Mouse (Mus musculus) hindbrain, embryonic 13.5 days (tissue): ENCODE data around the gene Pck2. TPM values are rescaled to one million over a fixed set of nuclear protein-coding genes. Genes with fewer than 3 reads are reported as not detected.
A peak's percentile ranks its signal among the peaks of the same experiment; 100 is the strongest.

Experiments used
- ATAC-seq: fragments of 200-750 bp; cut with Nextera tagmentation; 2 replicates; pipeline ENCODE4 v1.8.0; 2017; ENCODE audit warnings: moderate TSS enrichment; ENCODE audit not compliant: low FRiP score
- H3K27ac ChIP-seq: fragments of 300-500 bp; sonication (generic); 2 replicates; pipeline ENCODE4 v1.5.1; 2015; ENCODE audit warnings: inconsistent platforms, mild to moderate bottlenecking, moderate library complexity
- H3K27me3 ChIP-seq: fragments of 300-500 bp; sonication (generic); 2 replicates; pipeline ENCODE4 v1.6.1; 2015; ENCODE audit warnings: mild to moderate bottlenecking, inconsistent platforms
- H3K36me3 ChIP-seq: fragments of 300-500 bp; sonication (generic); 2 replicates; pipeline ENCODE4 v1.6.1; 2015; ENCODE audit warnings: mild to moderate bottlenecking, inconsistent platforms
- H3K4me1 ChIP-seq: fragments of 300-500 bp; sonication (generic); replicated peaks from 2 replicates; pipeline ENCODE4 v1.6.1; 2015; ENCODE audit warnings: inconsistent platforms
- H3K4me2 ChIP-seq: fragments of 300-500 bp; sonication (generic); 2 replicates; pipeline ENCODE4 v1.6.1; 2015; ENCODE audit warnings: inconsistent platforms, mild to moderate bottlenecking, moderate library complexity
- H3K4me3 ChIP-seq: fragments of 300-500 bp; sonication (generic); 2 replicates; pipeline ENCODE4 v1.5.1; 2015; ENCODE audit warnings: mild to moderate bottlenecking, inconsistent platforms
- H3K9ac ChIP-seq: fragments of 300-500 bp; sonication (generic); 2 replicates; pipeline ENCODE4 v1.6.1; 2015; ENCODE audit warnings: mild to moderate bottlenecking, inconsistent platforms
- H3K9me3 ChIP-seq: fragments of 300-500 bp; sonication (generic); 2 replicates; pipeline ENCODE4 v1.6.1; 2016; ENCODE audit warnings: inconsistent platforms
- WGBS: fragments of 180-500 bp; shearing (Covaris S2); methylation state at CpG from one replicate; pipeline ENCODE4 v1.1.7; 2015; 5-methylcytosine and 5-hydroxymethylcytosine counted together
- polyA plus RNA-seq: library from polyadenylated mRNA; unstranded; fragments of >200 nt; fragmentation: Nextera tagmentation; extraction: Ambion mirVana; gene quantifications from 2 replicates; pipeline ENCODE4 v1.2.1, GENCODE M21; 2015

Pck2 gene
- polyA plus RNA-seq, 1 experiment from 2014 or later = 20.7 TPM

- Histone ChIP-seq H3K4me1 (peaks cover 19% of the 10 kb centered on the region), H3K4me2 (peak overlapping the region; percentile 82), H3K27me3 (no peaks in the 10 kb centered on the region), H3K9me3 (no peaks in the 10 kb centered on the region), H3K36me3 (peaks cover 39% of the 10 kb centered on the region), H3K9ac (peak overlapping the region; percentile 36; the same call in 1 of the 2 replicates), H3K27ac (no peak overlapping the region), H3K4me3 (peak overlapping the region; percentile 64; the same call in 1 of the 2 replicates)
- ATAC-seq = no peak
- 89% methylated on average over 10 of the region's 10 CpGs for WGBS
Observed at GRCm38 (mm10) chr14:55561860-55562259, 21.8 kb downstream of the Pck2 start.

GRCm38 (mm10) chr14:55563249-55563648, 23.2 kb downstream of the Pck2 start:
- Histone ChIP-seq H3K36me3 (peaks cover 53% of the 10 kb centered on the region), H3K27me3 (no peaks in the 10 kb centered on the region), H3K27ac (no peak overlapping the region), H3K4me1 (peaks cover 19% of the 10 kb centered on the region), H3K9me3 (no peaks in the 10 kb centered on the region), H3K4me2 (no peak overlapping the region), H3K4me3 (no peak overlapping the region), H3K9ac (0 out of 2 replicates have a peak overlapping the region, but pooled peaks have one; percentile 39)
- WGBS = 90% methylated on average over 11 of the region's 11 CpGs
- no peak for ATAC-seq

GRCm38 (mm10) chr14:55565748-55566147, 25.7 kb downstream of the Pck2 start:
- no peak for ATAC-seq
- Histone ChIP-seq H3K4me1 (peaks cover 15% of the 10 kb centered on the region), H3K9ac (no peak overlapping the region), H3K9me3 (no peaks in the 10 kb centered on the region), H3K4me3 (no peak overlapping the region), H3K27ac (no peak overlapping the region), H3K36me3 (peaks cover 78% of the 10 kb centered on the region), H3K4me2 (no peak overlapping the region), H3K27me3 (no peaks in the 10 kb centered on the region)
- WGBS = 90% methylated on average over 3 of the region's 3 CpGs

- Histone ChIP-seq H3K9me3 (no peaks in the 10 kb centered on the region), H3K36me3 (peaks cover 83% of the 10 kb centered on the region), H3K9ac (no peak overlapping the region), H3K27ac (no peak overlapping the region), H3K4me3 (no peak overlapping the region), H3K4me2 (no peak overlapping the region), H3K27me3 (no peaks in the 10 kb centered on the region), H3K4me1 (no peaks in the 10 kb centered on the region)
- ATAC-seq = no peak
- 90% methylated on average over 3 of the region's 3 CpGs for WGBS
Observed at GRCm38 (mm10) chr14:55567496-55567895, 27.4 kb downstream of the Pck2 start.

- no peak overlapping the region for H3K4me2 ChIP-seq
- no peaks in the 10 kb centered on the region for H3K9me3 ChIP-seq
- H3K4me1 ChIP-seq = 0 out of 2 replicates have a peak, but pooled peaks cover 3% of the 10 kb centered on the region
- H3K27me3 ChIP-seq = no peaks in the 10 kb centered on the region
- H3K36me3 ChIP-seq = peaks cover 56% of the 10 kb centered on the region
- no peak overlapping the region for H3K9ac ChIP-seq
- WGBS = 91% methylated on average over 2 of the region's 2 CpGs
- H3K27ac ChIP-seq = no peak overlapping the region
- H3K4me3 ChIP-seq = no peak overlapping the region
- ATAC-seq = no peak
Observed at GRCm38 (mm10) chr14:55570588-55570987, 30.5 kb downstream of the Pck2 start.

GRCm38 (mm10) chr14:55571760-55572159, 31.7 kb downstream of the Pck2 start:
- Histone ChIP-seq H3K9ac (no peak overlapping the region), H3K27ac (no peak overlapping the region), H3K9me3 (no peaks in the 10 kb centered on the region), H3K4me1 (0 out of 2 replicates have a peak, but pooled peaks cover 3% of the 10 kb centered on the region), H3K27me3 (no peaks in the 10 kb centered on the region), H3K36me3 (peaks cover 45% of the 10 kb centered on the region), H3K4me2 (no peak overlapping the region), H3K4me3 (no peak overlapping the region)
- ATAC-seq = no peak

- Histone ChIP-seq H3K36me3 (peaks cover 15% of the 10 kb centered on the region), H3K4me2 (no peak within 1 kb of the TSS), H3K4me3 (no peak within 1 kb of the TSS), H3K9me3 (no peaks in the 10 kb centered on the region), H3K4me1 (peaks cover 29% of the 10 kb centered on the region), H3K9ac (0 out of 2 replicates have a peak within 1 kb of the TSS, but pooled peaks have one; percentile 0), H3K27me3 (no peaks in the 10 kb centered on the region), H3K27ac (no peak within 1 kb of the TSS)
- 88% methylated on average over 8 of the region's 8 CpGs for WGBS
- ATAC-seq = no peak
Observed at GRCm38 (mm10) chr14:55575302-55575701, 35.2 kb downstream of the Pck2 start, which contains the start of gene Fitm1. Fitm1 (plus strand) TSS chr14:55575617.

- Histone ChIP-seq H3K4me3 (no peak overlapping the region), H3K36me3 (peaks cover 15% of the 10 kb centered on the region), H3K9me3 (no peaks in the 10 kb centered on the region), H3K4me1 (peaks cover 29% of the 10 kb centered on the region), H3K9ac (0 out of 2 replicates have a peak overlapping the region, but pooled peaks have one; percentile 0), H3K27me3 (no peaks in the 10 kb centered on the region), H3K27ac (no peak overlapping the region), H3K4me2 (no peak overlapping the region)
- 84% methylated on average over 13 of the region's 13 CpGs for WGBS
- no peak for ATAC-seq
Observed at GRCm38 (mm10) chr14:55575711-55576110, 35.6 kb downstream of the Pck2 start.

- H3K27me3 ChIP-seq = no peaks in the 10 kb centered on the region
- H3K9ac ChIP-seq = no peak overlapping the region
- H3K4me1 ChIP-seq = peaks cover 29% of the 10 kb centered on the region
- no peak for ATAC-seq
- H3K4me3 ChIP-seq = no peak overlapping the region
- 84% methylated on average over 16 of the region's 16 CpGs for WGBS
- H3K27ac ChIP-seq = no peak overlapping the region
- H3K36me3 ChIP-seq = peaks cover 16% of the 10 kb centered on the region
- no peaks in the 10 kb centered on the region for H3K9me3 ChIP-seq
- no peak overlapping the region for H3K4me2 ChIP-seq
Observed at GRCm38 (mm10) chr14:55576376-55576775, 36.3 kb downstream of the Pck2 start.

- H3K36me3 ChIP-seq = peaks cover 23% of the 10 kb centered on the region
- peak; percentile 91 for ATAC-seq
- H3K9ac ChIP-seq = peak within 1 kb of the TSS; percentile 92
- peak within 1 kb of the TSS; percentile 71 for H3K4me3 ChIP-seq
- peak within 1 kb of the TSS; percentile 92 for H3K27ac ChIP-seq
- WGBS = 0% methylated on average over 32 of the region's 32 CpGs
- no peaks in the 10 kb centered on the region for H3K9me3 ChIP-seq
- peaks cover 29% of the 10 kb centered on the region for H3K4me1 ChIP-seq
- peak within 1 kb of the TSS; percentile 92 for H3K4me2 ChIP-seq
- H3K27me3 ChIP-seq = no peaks in the 10 kb centered on the region
Observed at GRCm38 (mm10) chr14:55577871-55578667, 38.0 kb downstream of the Pck2 start, which contains the start of gene Psme1. Psme1 (plus strand) TSS chr14:55578123.

GRCm38 (mm10) chr14:55578668-55579269, 38.7 kb downstream of the Pck2 start:
- peak overlapping the region; percentile 92 for H3K27ac ChIP-seq
- peak overlapping the region; percentile 92 for H3K4me2 ChIP-seq
- WGBS = 38% methylated on average over 6 of the region's 6 CpGs
- H3K9me3 ChIP-seq = no peaks in the 10 kb centered on the region
- H3K36me3 ChIP-seq = peaks cover 23% of the 10 kb centered on the region
- H3K27me3 ChIP-seq = no peaks in the 10 kb centered on the region
- peak overlapping the region; percentile 71 for H3K4me3 ChIP-seq
- peak overlapping the region; percentile 92 for H3K9ac ChIP-seq
- H3K4me1 ChIP-seq = peaks cover 29% of the 10 kb centered on the region
- ATAC-seq = peak; percentile 61
